Mouse (Mus musculus): ENCODE results near the gene Mief1.
A peak's percentile ranks its signal among the peaks of the same experiment; 100 is the strongest.

The Mief1 gene

GRCm38 (mm10) chr15:80263610-80264575 lies 30.1 kb downstream of the Mief1 start, which contains the start of gene Rps19bp1:
Rps19bp1 (minus strand) TSS chr15:80264315.
- peak; percentile 94 for DNase-seq (ENCODE audit: low spot score)

GRCm38 (mm10) chr15:80266281-80266680 lies 32.5 kb downstream of the Mief1 start:
- peak; percentile 95 for DNase-seq (ENCODE audit: low spot score)

GRCm38 (mm10) chr15:80271858-80272396 lies 38.1 kb downstream of the Mief1 start:
- DNase-seq (ENCODE audit: low spot score): no peak

GRCm38 (mm10) chr15:80277107-80277506 lies 43.3 kb downstream of the Mief1 start:
- no peak for DNase-seq (ENCODE audit: low spot score)

- peak; percentile 87 for DNase-seq (ENCODE audit: low spot score)
Observed at GRCm38 (mm10) chr15:80277625-80278024, 43.8 kb downstream of the Mief1 start.

GRCm38 (mm10) chr15:80278121-80278759 lies 44.4 kb downstream of the Mief1 start:
- no peak for DNase-seq (ENCODE audit: low spot score)

- no peak for DNase-seq (ENCODE audit: low spot score)
Observed at GRCm38 (mm10) chr15:80279053-80279452, 45.2 kb downstream of the Mief1 start.

GRCm38 (mm10) chr15:80280646-80281045 lies 46.8 kb downstream of the Mief1 start:
- DNase-seq (ENCODE audit: low spot score): peak; percentile 76

- DNase-seq (ENCODE audit: low spot score): peak; percentile 52
Observed at GRCm38 (mm10) chr15:80286851-80287415, 53.1 kb downstream of the Mief1 start, which contains the start of gene Cacna1i. Cacna1i (plus strand) TSS chr15:80287238.

- DNase-seq (ENCODE audit: low spot score): peak; percentile 35
Observed at GRCm38 (mm10) chr15:80288036-80288435, 54.2 kb downstream of the Mief1 start.

- peak; percentile 83 for DNase-seq (ENCODE audit: low spot score)
Observed at GRCm38 (mm10) chr15:80289436-80289835, 55.6 kb downstream of the Mief1 start.

- no peak for DNase-seq (ENCODE audit: low spot score)
Observed at GRCm38 (mm10) chr15:80297146-80297545, 63.3 kb downstream of the Mief1 start.

Measured in retina, embryonic 14.5 days (tissue).